Mouse (Mus musculus) liver, embryonic 14.5 days (tissue): ENCODE measurements around the gene Muc4. TPM values are rescaled to one million over a fixed set of nuclear protein-coding genes. Genes with fewer than 3 reads are reported as not detected.

Source experiments
- ATAC-seq: fragments of 200-750 bp; cut with Nextera tagmentation; 2 replicates; pipeline ENCODE4 v1.8.0; 2017; ENCODE audit warnings: moderate number of reproducible peaks, mild to moderate bottlenecking, moderate library complexity; ENCODE audit not compliant: insufficient read depth
- DNase-seq, 3 experiments: peaks; one replicate each; pipeline ENCODE4 v3.0.0-alpha.2; 2012 to 2013; ENCODE audit warnings: low read depth in 3 of 3, low spot score in 3 of 3
- H3K27ac ChIP-seq: fragments of 300-500 bp; sonication (generic); 2 replicates; pipeline ENCODE4 v1.5.1; 2014; ENCODE audit warnings: moderate library complexity, mild to moderate bottlenecking, control low read depth, inconsistent platforms
- H3K27me3 ChIP-seq: fragments of 300-500 bp; sonication (generic); 2 replicates; pipeline ENCODE4 v1.6.1; 2014; ENCODE audit warnings: mild to moderate bottlenecking, low read length, moderate library complexity; ENCODE audit not compliant: control insufficient read depth, insufficient read depth
- H3K36me3 ChIP-seq: fragments of 300-500 bp; sonication (generic); replicated peaks from 2 replicates; pipeline ENCODE4 v1.6.1; 2014; ENCODE audit warnings: low read depth; ENCODE audit not compliant: control insufficient read depth, insufficient read depth
- H3K4me1 ChIP-seq, 2 experiments: fragments of 200-500 bp in 1 of 2; fragments of 300-500 bp in 1 of 2; sonication (generic) in 1 of 2; replicated peaks; 2 replicates each; pipeline ENCODE4 v1.6.1; 2012 to 2014; ENCODE audit warnings: antibody characterized with exemption in 1 of 2, inconsistent platforms in 1 of 2, low read length in 1 of 2; ENCODE audit not compliant: control insufficient read depth in 2 of 2, insufficient read depth in 2 of 2
- H3K4me2 ChIP-seq: fragments of 300-500 bp; sonication (generic); 2 replicates; pipeline ENCODE4 v1.6.1; 2014; ENCODE audit warnings: low read depth, mild to moderate bottlenecking, control low read depth, moderate library complexity
- H3K4me3 ChIP-seq, 2 experiments: fragments of 200-500 bp in 1 of 2; fragments of 300-500 bp in 1 of 2; sonication (generic) in 1 of 2; 2 replicates each; pipeline ENCODE4 v1.5.1; 2012 to 2014; ENCODE audit warnings: low read depth in 2 of 2, low read length in 2 of 2, mild to moderate bottlenecking in 2 of 2, control low read depth in 1 of 2, inconsistent platforms in 1 of 2, moderate library complexity in 1 of 2; ENCODE audit not compliant: insufficient read depth in 1 of 2
- H3K9ac ChIP-seq: fragments of 300-500 bp; sonication (generic); replicated peaks from 2 replicates; pipeline ENCODE4 v1.6.1; 2014; ENCODE audit warnings: mild to moderate bottlenecking, control low read depth, moderate library complexity
- H3K9me3 ChIP-seq: fragments of 300-500 bp; sonication (generic); 2 replicates; pipeline ENCODE4 v1.6.1; 2016; ENCODE audit warnings: low read length, mixed read lengths; ENCODE audit not compliant: control insufficient read depth
- CTCF ChIP-seq: IDR thresholded peaks from 2 replicates; pipeline ENCODE4 v1.5.1; 2016; ENCODE audit warnings: antibody characterized with exemption, low read depth, control low read depth
- EP300 ChIP-seq: IDR thresholded peaks from 2 replicates; pipeline ENCODE4 v1.6.1; 2016; ENCODE audit warnings: antibody characterized with exemption, low read depth
- WGBS: fragments of 180-500 bp; shearing (Covaris S2); extraction: QIAGEN DNeasy Blood & Tissue Kit; methylation state at CpG from one replicate; pipeline ENCODE4 v1.1.7; 2014; ENCODE audit not compliant: insufficient replicate concordance; 5-methylcytosine and 5-hydroxymethylcytosine counted together
- polyA plus RNA-seq, 2 experiments: library from polyadenylated mRNA; depleted of rRNA in 1 of 2; stranded (reverse) in 1 of 2; unstranded in 1 of 2; fragments of >200 nt; fragmentation: Nextera tagmentation in 1 of 2; extraction: Ambion mirVana in 1 of 2; gene quantifications; 2 replicates each; pipeline versions ENCODE4 v1.2.1 to v1.2.3; 2012 to 2014

Gene Muc4
- polyA plus RNA-seq, 2 experiments: 0.63 to 0.79 TPM

GRCm38 (mm10) chr16:32707111-32707823, 28.4 kb upstream of the Muc4 start:
- TF ChIP-seq EP300 (no peak), CTCF (no peak)
- Histone ChIP-seq H3K4me1 (peaks cover 7 to 10% of the 10 kb centered on the region in 2 experiments; a peak in 3 of 4 replicates), H3K27ac (no peak overlapping the region), H3K4me2 (peak overlapping the region; percentile 23), H3K9ac (no peak overlapping the region), H3K4me3 (no peak overlapping the region), H3K36me3 (no peaks in the 10 kb centered on the region), H3K27me3 (no peaks in the 10 kb centered on the region), H3K9me3 (no peaks in the 10 kb centered on the region)
- no peak for ATAC-seq
- no peak for DNase-seq
- WGBS: 27% methylated on average over 17 of the region's 17 CpGs

GRCm38 (mm10) chr16:32707824-32708456, 27.7 kb upstream of the Muc4 start:
- ATAC-seq (no peak), DNase-seq (no peak)
- WGBS: 45% methylated on average over 9 of the region's 9 CpGs
- peaks cover 7 to 10% of the 10 kb centered on the region in 2 experiments; a peak in 3 of 4 replicates for H3K4me1 ChIP-seq
- H3K4me3 ChIP-seq: no peak overlapping the region
- H3K27ac ChIP-seq: no peak overlapping the region
- no peak overlapping the region for H3K9ac ChIP-seq
- no peaks in the 10 kb centered on the region for H3K27me3 ChIP-seq
- no peak for TF ChIP-seq CTCF
- TF ChIP-seq EP300: no peak
- peak overlapping the region; percentile 23; the same call in 1 of the 2 replicates for H3K4me2 ChIP-seq
- no peaks in the 10 kb centered on the region for H3K9me3 ChIP-seq
- H3K36me3 ChIP-seq: no peaks in the 10 kb centered on the region

- Histone ChIP-seq H3K36me3 (no peaks in the 10 kb centered on the region), H3K9ac (no peak overlapping the region), H3K4me3 (no peak overlapping the region), H3K27ac (no peak overlapping the region), H3K27me3 (no peaks in the 10 kb centered on the region), H3K4me1 (peaks cover 7 to 8% of the 10 kb centered on the region in 2 experiments; a peak in 3 of 4 replicates), H3K4me2 (no peak overlapping the region), H3K9me3 (no peaks in the 10 kb centered on the region)
- TF ChIP-seq EP300 (no peak), CTCF (no peak)
- ATAC-seq (no peak), DNase-seq (no peak)
- 65% methylated on average over 10 of the region's 10 CpGs for WGBS
These were observed 27.1 kb upstream of the Muc4 start for GRCm38 (mm10) chr16:32708457-32709033.

- 73% methylated on average over 8 of the region's 8 CpGs for WGBS
- no peak overlapping the region for H3K4me3 ChIP-seq
- no peaks in the 10 kb centered on the region for H3K9me3 ChIP-seq
- H3K27me3 ChIP-seq: no peaks in the 10 kb centered on the region
- H3K36me3 ChIP-seq: no peaks in the 10 kb centered on the region
- H3K27ac ChIP-seq: no peak overlapping the region
- H3K4me2 ChIP-seq: no peak overlapping the region
- H3K4me1 ChIP-seq: peaks cover 7 to 8% of the 10 kb centered on the region in 2 experiments; a peak in 3 of 4 replicates
- no peak overlapping the region for H3K9ac ChIP-seq
- no peak for TF ChIP-seq CTCF
- TF ChIP-seq EP300: no peak
- DNase-seq (no peak), ATAC-seq (no peak)
These were observed 26.6 kb upstream of the Muc4 start for GRCm38 (mm10) chr16:32709116-32709515.
